Mouse (Mus musculus) megakaryocyte-erythroid progenitor cell, adult 5-6 weeks (primary cell): Measurements from ENCODE around the gene Notch3. TPM values are rescaled to one million over a fixed set of nuclear protein-coding genes. Genes with fewer than 3 reads are reported as not detected.
"Not testable (repeated sequence)": the region's sequence is repeated elsewhere in the genome, so short reads cannot be mapped to it uniquely, and the experiment has no call there.

Experiments
- ATAC-seq: replicated peaks from 2 replicates; pipeline ENCODE4 v1.8.0; 2016; ENCODE audit warnings: mild to moderate bottlenecking, inconsistent platforms; ENCODE audit not compliant: severe bottlenecking, poor library complexity, low FRiP score, low TSS enrichment
- total RNA-seq, 2 experiments: library from RNA; stranded (forward) in 1 of 2; stranded (reverse) in 1 of 2; fragments of 200-1000, 215-1000 nt in 1 of 2; fragments of >200 nt in 1 of 2; fragmentation: Nextera tagmentation in 1 of 2; gene quantifications; 2 replicates each; pipeline ENCODE4 v1.2.3; 2014 to 2017

Notch3 gene
- total RNA-seq, 2 experiments from 2014 or later = not detected

- no peak for ATAC-seq
Measured at GRCm38 (mm10) chr17:32121833-32122586, 44.6 kb downstream of the Notch3 start.

GRCm38 (mm10) chr17:32120771-32121532, 45.7 kb downstream of the Notch3 start:
- ATAC-seq = no peak

GRCm38 (mm10) chr17:32119196-32119595, 47.5 kb downstream of the Notch3 start:
- no peak for ATAC-seq

- ATAC-seq = no peak
Measured at GRCm38 (mm10) chr17:32118484-32118883, 48.2 kb downstream of the Notch3 start.

- ATAC-seq = peak; percentile 8; the same call in 1 of the 2 replicates
Measured at GRCm38 (mm10) chr17:32117872-32118421, 48.7 kb downstream of the Notch3 start.

GRCm38 (mm10) chr17:32117287-32117871, 49.3 kb downstream of the Notch3 start:
- ATAC-seq = peak; percentile 53; the same call in 1 of the 2 replicates

- ATAC-seq = no peak
Measured at GRCm38 (mm10) chr17:32116586-32117286, 49.9 kb downstream of the Notch3 start.

GRCm38 (mm10) chr17:32114486-32114885, 52.2 kb downstream of the Notch3 start:
- not testable (repeated sequence) for ATAC-seq

GRCm38 (mm10) chr17:32113523-32114421, 52.9 kb downstream of the Notch3 start:
- ATAC-seq = peak; percentile 65

GRCm38 (mm10) chr17:32113255-32113522, 53.5 kb downstream of the Notch3 start:
- 0 out of 2 replicates have a peak, but pooled peaks have one; percentile 1 for ATAC-seq

- ATAC-seq = no peak
Measured at GRCm38 (mm10) chr17:32112434-32113254, 54.0 kb downstream of the Notch3 start.

- ATAC-seq = no peak
Measured at GRCm38 (mm10) chr17:32110980-32111780, 55.5 kb downstream of the Notch3 start.

GRCm38 (mm10) chr17:32110424-32110823, 56.2 kb downstream of the Notch3 start:
- no peak for ATAC-seq

GRCm38 (mm10) chr17:32109201-32109940, 57.3 kb downstream of the Notch3 start:
- no peak for ATAC-seq

GRCm38 (mm10) chr17:32108320-32109011, 58.2 kb downstream of the Notch3 start:
- peak; percentile 26; the same call in 1 of the 2 replicates for ATAC-seq

- no peak for ATAC-seq
Measured at GRCm38 (mm10) chr17:32107877-32108276, 58.8 kb downstream of the Notch3 start.
